Mouse (Mus musculus): ENCODE measurements around the gene Pknox2.

The Pknox2 gene

GRCm38 (mm10) chr9:36885237-36885636 is 262.0 kb downstream of the Pknox2 start:
- in situ Hi-C loops (cut with MboI): no loop called here

DNA sequence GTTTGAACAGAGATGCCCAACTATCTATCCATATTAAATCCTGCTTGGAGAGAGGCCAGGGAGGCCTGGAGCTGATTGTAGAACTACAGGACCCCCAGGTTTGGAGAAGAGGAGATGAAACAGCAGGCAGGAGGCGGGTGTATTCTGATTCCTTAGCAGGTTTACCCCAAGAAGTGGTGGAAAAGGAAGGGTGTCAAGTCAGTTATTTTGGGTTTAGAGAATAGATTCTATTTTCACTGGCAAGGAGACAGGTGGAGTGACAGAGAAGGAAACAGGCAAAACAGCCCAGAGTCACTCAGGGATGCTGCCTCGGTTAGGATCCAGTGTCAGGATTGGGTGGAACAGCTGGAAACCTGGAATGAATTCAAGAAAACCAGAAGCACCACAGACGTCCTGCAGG is 263.6 kb downstream of the Pknox2 start:
- in situ Hi-C loops (cut with MboI): no loop called here

- in situ Hi-C loops (cut with MboI): no loop called here
These were observed 265.0 kb downstream of the Pknox2 start for GRCm38 (mm10) chr9:36882034-36882745.

- in situ Hi-C loops (cut with MboI): no loop called here
These were observed 265.6 kb downstream of the Pknox2 start for GRCm38 (mm10) chr9:36881615-36882014.

- in situ Hi-C loops (cut with MboI): no loop called here
These were observed 270.4 kb downstream of the Pknox2 start for GRCm38 (mm10) chr9:36876787-36877186.

- in situ Hi-C loops (cut with MboI): no loop called here
These were observed 270.9 kb downstream of the Pknox2 start for GRCm38 (mm10) chr9:36876313-36876712.

- in situ Hi-C loops (cut with MboI): no loop called here
These were observed 273.4 kb downstream of the Pknox2 start for GRCm38 (mm10) chr9:36873796-36874195.

DNA sequence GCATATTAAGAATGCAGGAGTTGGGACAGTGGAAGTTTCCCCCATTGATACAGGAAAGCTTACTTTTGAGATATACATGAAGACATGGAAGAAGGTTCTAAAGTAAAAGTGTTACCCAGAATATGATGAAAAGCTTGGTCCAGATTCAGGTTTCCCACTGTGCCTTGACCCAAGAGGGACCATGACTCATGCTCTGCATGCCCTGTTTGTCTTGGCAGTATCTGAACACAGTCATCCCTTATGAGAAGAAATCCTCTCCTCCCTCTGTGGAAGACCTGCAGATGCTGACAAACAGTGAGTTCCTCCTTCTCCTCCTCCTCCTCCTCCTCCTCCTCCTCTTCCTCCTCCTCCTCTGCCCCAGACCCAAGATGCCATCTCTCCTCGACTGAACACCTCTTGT is 276.9 kb downstream of the Pknox2 start:
- in situ Hi-C loops (cut with MboI): no loop called here

DNA sequence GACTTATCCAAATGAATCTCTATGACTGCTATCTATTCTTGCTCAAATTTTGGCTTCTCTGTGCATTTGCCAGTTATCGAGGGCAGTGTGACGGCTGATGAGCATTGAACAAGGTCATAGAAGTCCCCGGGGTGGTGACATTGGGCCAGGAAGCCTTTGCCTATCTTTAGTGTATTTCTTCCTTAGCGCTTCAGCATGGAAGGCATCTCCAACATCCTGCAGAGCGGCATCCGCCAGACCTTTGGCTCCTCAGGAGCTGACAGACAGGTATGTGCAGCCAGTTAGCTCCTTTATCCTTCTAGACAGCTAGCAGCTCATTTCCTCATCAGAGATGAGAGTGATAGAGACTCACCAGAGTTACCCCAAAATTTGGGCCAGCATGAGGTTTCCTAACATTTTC is 278.5 kb downstream of the Pknox2 start:
- in situ Hi-C loops (cut with MboI): no loop called here

DNA sequence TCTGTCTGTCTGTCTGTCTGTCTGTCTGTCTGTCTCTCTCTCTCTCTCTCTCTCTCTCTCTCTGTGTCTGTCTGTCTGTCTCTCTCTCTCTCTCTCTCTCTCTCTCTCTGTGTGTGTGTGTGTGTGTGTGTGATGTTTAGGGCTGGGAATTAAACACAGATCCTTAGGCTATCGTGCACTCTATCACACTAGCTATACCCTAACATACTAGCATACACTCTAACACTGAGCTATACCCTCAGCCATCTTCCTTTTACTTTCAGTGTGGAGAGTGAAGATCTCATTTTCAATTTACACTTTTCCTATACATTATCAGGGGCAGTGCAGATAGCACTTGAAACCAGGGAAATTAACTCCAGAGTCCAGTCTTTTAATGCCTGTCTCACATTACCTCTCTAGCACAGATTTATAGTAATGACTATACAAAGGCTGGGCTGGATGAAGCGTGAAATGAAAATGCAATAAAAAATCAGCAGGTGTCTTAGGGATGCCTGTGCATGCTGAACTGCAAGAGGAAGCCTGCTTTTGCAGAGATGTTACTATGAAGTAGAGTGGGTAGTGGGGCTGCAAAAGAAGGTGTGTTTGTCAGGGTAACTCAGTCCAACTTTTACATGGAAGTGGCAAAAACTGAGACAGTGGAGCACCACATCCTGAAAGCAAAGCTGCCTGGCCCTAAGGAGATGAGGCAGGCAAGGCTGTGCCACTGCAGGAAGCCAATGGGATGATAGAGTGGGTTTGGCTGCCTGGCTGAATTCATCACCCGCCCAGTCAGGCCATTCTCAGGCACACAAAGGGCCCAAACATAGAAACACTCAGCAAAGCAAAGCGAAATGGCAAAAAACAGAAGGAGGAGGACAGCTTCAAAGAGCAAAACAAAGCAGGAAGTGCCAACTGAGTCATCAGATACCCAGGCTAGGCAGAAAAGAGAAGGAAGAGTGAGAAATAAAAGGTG is 282.1 kb downstream of the Pknox2 start:
- in situ Hi-C loops (cut with MboI): no loop called here

- in situ Hi-C loops (cut with MboI): no loop called here
These were observed 283.5 kb downstream of the Pknox2 start for GRCm38 (mm10) chr9:36863694-36864093.

GRCm38 (mm10) chr9:36862576-36862975 is 284.6 kb downstream of the Pknox2 start:
- in situ Hi-C loops (cut with MboI): no loop called here

- in situ Hi-C loops (cut with MboI): no loop called here
These were observed 288.5 kb downstream of the Pknox2 start for GRCm38 (mm10) chr9:36858677-36859076.

- in situ Hi-C loops (cut with MboI): no loop called here
These were observed 289.6 kb downstream of the Pknox2 start for GRCm38 (mm10) chr9:36857476-36858117.

DNA sequence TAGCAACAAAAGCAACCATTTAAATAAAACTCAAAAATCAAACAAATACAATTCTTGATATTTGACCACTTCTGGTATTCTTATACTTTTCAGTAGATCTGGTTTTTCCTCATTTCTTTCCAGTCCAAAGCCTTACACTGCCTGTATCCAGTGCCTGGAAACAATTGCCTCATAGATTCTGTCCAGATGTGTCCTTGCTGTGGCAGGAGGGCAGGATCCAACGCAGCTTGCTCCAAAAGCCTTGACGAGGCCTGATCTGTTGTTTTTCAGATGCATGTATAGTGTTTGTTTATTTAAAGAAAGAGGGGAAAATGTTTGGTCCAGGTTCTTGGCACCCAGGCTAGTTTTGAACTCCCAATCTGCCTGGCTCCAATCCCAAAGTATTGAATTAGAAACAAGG is 290.9 kb downstream of the Pknox2 start:
- in situ Hi-C loops (cut with MboI): no loop called here

- in situ Hi-C loops (cut with MboI): no loop called here
These were observed 295.0 kb downstream of the Pknox2 start for GRCm38 (mm10) chr9:36852175-36852574.

DNA sequence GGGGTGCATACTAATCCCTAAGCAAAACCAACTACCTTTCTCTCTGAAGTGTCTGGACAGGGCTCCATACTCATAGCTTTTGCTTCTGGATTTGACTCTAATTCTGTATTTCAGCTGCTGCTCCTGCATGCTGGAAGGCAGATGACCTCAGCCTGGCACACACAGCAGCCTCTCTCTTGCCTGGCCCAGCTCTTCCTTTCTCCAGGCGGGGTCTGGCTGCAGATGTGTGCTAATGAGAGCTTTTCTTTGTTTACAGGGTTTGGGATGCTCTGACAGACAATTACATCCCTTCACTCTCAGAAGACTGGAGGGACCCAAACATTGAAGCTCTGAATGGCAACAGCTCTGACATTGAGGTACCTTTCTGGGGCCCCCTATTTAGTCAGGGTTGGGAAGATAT is 297.1 kb downstream of the Pknox2 start:
- in situ Hi-C loops (cut with MboI): no loop called here

- in situ Hi-C loops (cut with MboI): no loop called here
These were observed 298.5 kb downstream of the Pknox2 start for GRCm38 (mm10) chr9:36848661-36849060.

- in situ Hi-C loops (cut with MboI): no loop called here
These were observed 300.9 kb downstream of the Pknox2 start for GRCm38 (mm10) chr9:36846346-36846745.

Data from mature B cell (primary cell).